ENCODE assay signal across 9 mouse cellular contexts in genomic region chr3:129215241-129215750, GRCm38 (mm10). TPM values are rescaled to one million over a fixed set of nuclear protein-coding genes. Genes with fewer than 3 reads are reported as not detected.
DNase-seq lines count a peak whose midpoint lies in the region; ATAC-seq lines count a peak whose summit lies in the region.
"Had no signal": no experiment of that assay in that cellular context is flagged by ENCODE, and none has a peak within 500 bp of the region (broad histone marks: within the 10 kb centered on the region; RNA-seq: fewer than 3 reads in every experiment).

No protein-coding gene starts in this region.

- H3K36me3 ChIP-seq in kidney, embryonic 15.5 days: no peaks in the 10 kb centered on the region
- no peaks in the 10 kb centered on the region for H3K36me3 ChIP-seq in embryonic facial prominence, embryonic 12.5 days
- H3K36me3 ChIP-seq in intestine, embryonic 16.5 days (ENCODE audit: control insufficient read depth, insufficient read depth, low read length): no peaks in the 10 kb centered on the region

- ATAC-seq in kidney, embryonic 15.5 days (replicated peaks; ENCODE audit: low FRiP score): no peak
- ATAC-seq in embryonic facial prominence, embryonic 12.5 days (ENCODE audit: insufficient number of reproducible peaks, insufficient read depth, low FRiP score, low TSS enrichment): no peak
- 0 out of 2 replicates have a peak, but pooled peaks have one; percentile 7 for ATAC-seq in intestine, embryonic 16.5 days

- H3K27ac ChIP-seq in kidney, embryonic 15.5 days: no peak overlapping the region
- H3K27ac ChIP-seq in embryonic facial prominence, embryonic 12.5 days: 0 out of 2 replicates have a peak overlapping the region, but pooled peaks have one; percentile 41
- H3K27ac ChIP-seq in intestine, embryonic 16.5 days (ENCODE audit: low read length): peak overlapping the region; percentile 89

- 0 out of 2 replicates have a peak overlapping the region, but pooled peaks have one; percentile 8 for H3K9ac ChIP-seq in kidney, embryonic 15.5 days
- H3K9ac ChIP-seq in embryonic facial prominence, embryonic 12.5 days: peak overlapping the region; percentile 49; the same call in 1 of the 2 replicates
- H3K9ac ChIP-seq in intestine, embryonic 16.5 days (ENCODE audit: low read depth, low read length): peak overlapping the region; percentile 80

- DNase-seq in kidney, adult 8-10 months: no peak
- DNase-seq in retina, embryonic 14.5 days (ENCODE audit: low spot score): peak; percentile 35
- no peak for DNase-seq in thymus, postnatal 4 days
- DNase-seq in right cerebral cortex, postnatal 10 days (ENCODE audit: low spot score in 2 of 2): no peak

- H3K4me2 ChIP-seq in kidney, embryonic 15.5 days: peak overlapping the region; percentile 90
- peak overlapping the region; percentile 90 for H3K4me2 ChIP-seq in embryonic facial prominence, embryonic 12.5 days (replicated peaks)
- peak overlapping the region; percentile 91 for H3K4me2 ChIP-seq in intestine, embryonic 16.5 days (ENCODE audit: low read depth, low read length)

- H3K9me3 ChIP-seq in kidney, embryonic 15.5 days (replicated peaks): no peaks in the 10 kb centered on the region
- H3K9me3 ChIP-seq in embryonic facial prominence, embryonic 12.5 days: no peaks in the 10 kb centered on the region
- no peaks in the 10 kb centered on the region for H3K9me3 ChIP-seq in intestine, embryonic 16.5 days (ENCODE audit: control insufficient read depth, low read length)

- WGBS in kidney, embryonic 15.5 days: 2% methylated on average over 26 of the region's 26 CpGs
- WGBS in embryonic facial prominence, embryonic 12.5 days: under 1% methylated on average over 26 of the region's 26 CpGs
- WGBS in intestine, embryonic 16.5 days: 12% methylated on average over 26 of the region's 26 CpGs

- peak overlapping the region; percentile 54 for H3K4me3 ChIP-seq in kidney, embryonic 15.5 days (replicated peaks)
- H3K4me3 ChIP-seq in embryonic facial prominence, embryonic 12.5 days: peak overlapping the region; percentile 50
- H3K4me3 ChIP-seq in intestine, embryonic 16.5 days (ENCODE audit: low read length): peak overlapping the region; percentile 69

- H3K4me1 ChIP-seq in kidney, embryonic 15.5 days: peaks cover 35% of the 10 kb centered on the region
- peaks cover 16% of the 10 kb centered on the region for H3K4me1 ChIP-seq in embryonic facial prominence, embryonic 12.5 days
- H3K4me1 ChIP-seq in intestine, embryonic 16.5 days (ENCODE audit: control insufficient read depth, insufficient read depth, low read length): no peaks in the 10 kb centered on the region

- peaks cover 97% of the 10 kb centered on the region for H3K27me3 ChIP-seq in kidney, embryonic 15.5 days
- H3K27me3 ChIP-seq in embryonic facial prominence, embryonic 12.5 days: peaks cover 69% of the 10 kb centered on the region
- H3K27me3 ChIP-seq in intestine, embryonic 16.5 days (replicated peaks; ENCODE audit: control insufficient read depth, insufficient read depth, low read length): peaks cover 19% of the 10 kb centered on the region; the same call in 1 of the 2 replicates

RNA-seq across cellular contexts. Expression of gene Pitx2, which starts 15.6 kb away (rescaled TPM):
- 6.2 and 9.8 TPM in 2 replicates for polyA plus RNA-seq in kidney, embryonic 15.5 days (2015; fragmentation: Nextera tagmentation; extraction: Ambion mirVana)
- polyA plus RNA-seq in embryonic facial prominence, embryonic 12.5 days (2016; fragmentation: Nextera tagmentation; extraction: Ambion mirVana): 54.6 and 55.2 TPM in 2 replicates
- 28.1 and 29.0 TPM in 2 replicates for polyA plus RNA-seq in intestine, embryonic 16.5 days (2015; fragmentation: Nextera tagmentation; extraction: Ambion mirVana)
- polyA plus RNA-seq: cortical plate, adult 2 months; spleen, adult 2 months had no signal

Comparison
In these comparisons a context has a peak if more than half of its experiments do, and no peak if none do; other contexts are left out.
1. H3K9ac ChIP-seq: peak in every context shown above with its lines; median percentile 80 in intestine, embryonic 16.5 days; 49 in embryonic facial prominence, embryonic 12.5 days; 8 in kidney, embryonic 15.5 days.